In genomic region chr4:13565921-13566493, GRCm38 (mm10) we compare ENCODE assay signal across 7 mouse cellular contexts.
DNase-seq lines count a peak whose midpoint lies in the region; ATAC-seq and TF ChIP-seq lines count a peak whose summit lies in the region.

No protein-coding gene starts in this region.

- no peak for DNase-seq in lung, embryonic 14.5 days
- DNase-seq in lung, postnatal 4 days: no peak
- DNase-seq in telencephalon, adult 2 months (ENCODE audit: low read depth, low spot score): peak; percentile 22
- no peak for DNase-seq in gastrocnemius, adult 18-20 months (ENCODE audit: low spot score)

- no peak overlapping the region for H3K9ac ChIP-seq in lung, embryonic 14.5 days
- peak overlapping the region; percentile 48; the same call in 1 of the 2 replicates for H3K9ac ChIP-seq in forebrain, embryonic 13.5 days
- H3K9ac ChIP-seq in limb, embryonic 13.5 days: peak overlapping the region; percentile 8; the same call in 1 of the 2 replicates

- peak overlapping the region; percentile 45 for H3K4me2 ChIP-seq in lung, embryonic 14.5 days
- peak overlapping the region; percentile 55 for H3K4me2 ChIP-seq in forebrain, embryonic 13.5 days
- peak overlapping the region; percentile 60 for H3K4me2 ChIP-seq in limb, embryonic 13.5 days (replicated peaks)

- no peak for ATAC-seq in lung, embryonic 14.5 days (ENCODE audit: insufficient read depth)
- peak; percentile 76 for ATAC-seq in forebrain, embryonic 13.5 days
- ATAC-seq in limb, embryonic 13.5 days (ENCODE audit: low FRiP score, low read depth): no peak
- ATAC-seq in cerebellum, adult (ENCODE audit: insufficient number of reproducible peaks, low FRiP score, low TSS enrichment): no peak

- H3K4me3 ChIP-seq in lung, embryonic 14.5 days (ENCODE audit: low read depth, low read length): peak overlapping the region; percentile 8; the same call in 1 of the 2 replicates
- H3K4me3 ChIP-seq in forebrain, embryonic 13.5 days: peak overlapping the region; percentile 25
- H3K4me3 ChIP-seq in limb, embryonic 13.5 days: peak overlapping the region; percentile 29

- no peak overlapping the region for H3K27ac ChIP-seq in lung, embryonic 14.5 days (ENCODE audit: low read depth)
- H3K27ac ChIP-seq in forebrain, embryonic 13.5 days: peak overlapping the region; percentile 31; the same call in 1 of the 2 replicates
- H3K27ac ChIP-seq in limb, embryonic 13.5 days: no peak overlapping the region

- H3K27me3 ChIP-seq in lung, embryonic 14.5 days (ENCODE audit: insufficient read depth, low read length): peaks cover 5% of the 10 kb centered on the region; the same call in 1 of the 2 replicates
- no peaks in the 10 kb centered on the region for H3K27me3 ChIP-seq in forebrain, embryonic 13.5 days
- peaks cover 18% of the 10 kb centered on the region for H3K27me3 ChIP-seq in limb, embryonic 13.5 days

- no peak for TF ChIP-seq CTCF in lung, embryonic 14.5 days (IDR thresholded peaks at IDR 0.05; ENCODE audit: low read depth)

- H3K4me1 ChIP-seq in lung, embryonic 14.5 days (ENCODE audit: insufficient read depth): no peaks in the 10 kb centered on the region
- H3K4me1 ChIP-seq in forebrain, embryonic 13.5 days: peaks cover 12% of the 10 kb centered on the region
- H3K4me1 ChIP-seq in limb, embryonic 13.5 days: peaks cover 11% of the 10 kb centered on the region

- H3K36me3 ChIP-seq in lung, embryonic 14.5 days (ENCODE audit: insufficient read depth): no peaks in the 10 kb centered on the region
- H3K36me3 ChIP-seq in forebrain, embryonic 13.5 days (ENCODE audit: poor library complexity, severe bottlenecking): no peaks in the 10 kb centered on the region
- H3K36me3 ChIP-seq in limb, embryonic 13.5 days: no peaks in the 10 kb centered on the region

- no peaks in the 10 kb centered on the region for H3K9me3 ChIP-seq in lung, embryonic 14.5 days (ENCODE audit: low read depth, low read length)
- no peaks in the 10 kb centered on the region for H3K9me3 ChIP-seq in forebrain, embryonic 13.5 days (replicated peaks)
- no peaks in the 10 kb centered on the region for H3K9me3 ChIP-seq in limb, embryonic 13.5 days

- 7% methylated on average over 14 of the region's 14 CpGs for WGBS in lung, embryonic 14.5 days
- 4% methylated on average over 14 of the region's 14 CpGs for WGBS in forebrain, embryonic 13.5 days
- WGBS in limb, embryonic 13.5 days: 4% methylated on average over 14 of the region's 14 CpGs
